Mouse (Mus musculus): ENCODE measurements around the gene Gm5861.
"Not testable (repeated sequence)": the region's sequence is repeated elsewhere in the genome, so short reads cannot be mapped to it uniquely, and the experiment has no call there.

The Gm5861 gene

DNA sequence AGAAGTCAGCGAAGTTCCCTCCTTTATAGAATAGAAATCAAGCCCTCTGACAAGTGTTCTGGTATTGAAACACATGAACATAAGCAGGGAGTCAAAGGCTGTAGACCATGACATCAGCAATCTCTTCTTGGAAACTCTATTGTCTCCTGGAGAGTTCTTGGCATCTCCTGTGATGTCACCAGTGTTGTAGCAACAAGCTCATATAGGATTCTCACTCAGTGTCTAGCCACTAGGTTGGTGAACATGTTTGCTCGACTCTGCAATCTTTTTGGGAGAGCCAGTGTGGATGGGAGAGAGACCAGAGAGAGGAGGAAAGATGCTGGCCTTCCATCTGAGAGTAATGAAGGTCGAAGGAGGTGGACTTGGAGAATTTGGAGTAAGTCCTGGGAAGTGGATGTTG, at the start of gene Gm5861:
Gm5861 (plus strand) TSS at position 301 of the 400 bp plus-strand sequence.
- DNase-seq (ENCODE audit: low spot score in 2 of 2): not testable (repeated sequence)

DNA sequence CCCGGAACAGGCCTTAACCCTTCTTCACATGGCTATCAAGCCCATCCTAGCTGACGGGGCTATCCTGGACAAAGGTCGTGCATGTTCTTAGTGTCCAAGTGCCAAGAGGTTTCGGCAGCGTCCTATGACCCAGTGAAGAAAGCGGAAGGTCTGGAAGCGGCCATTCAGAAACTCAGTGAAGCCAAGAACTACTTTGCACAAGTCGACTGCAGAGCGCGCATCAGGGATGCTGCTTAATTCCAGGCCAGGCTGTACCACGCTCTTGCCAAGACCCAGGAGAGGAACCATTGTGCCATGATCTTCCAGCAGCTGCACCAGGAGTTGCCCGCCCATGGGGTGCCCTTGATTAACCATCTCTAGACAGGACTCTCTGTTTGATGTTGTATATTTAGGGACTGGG, 44.8 kb upstream of the Gm5861 start:
- not testable (repeated sequence) for DNase-seq (ENCODE audit: low spot score in 2 of 2)
